Mouse (Mus musculus): ENCODE data around the gene Iqgap3. TPM values are rescaled to one million over a fixed set of nuclear protein-coding genes. Genes with fewer than 3 reads are reported as not detected.

Iqgap3 gene
- polyA plus RNA-seq, 1 experiment from 2014 or later = 26.7 TPM

- Histone ChIP-seq H3K36me3 (no peaks in the 10 kb centered on the region), H3K4me1 (peaks cover 13% of the 10 kb centered on the region), H3K27ac (no peak overlapping the region), H3K4me3 (no peak overlapping the region), H3K9me3 (replicated peaks) (no peaks in the 10 kb centered on the region), H3K27me3 (ENCODE audit: low read depth, poor library complexity, severe bottlenecking) (no peaks in the 10 kb centered on the region)
- no peak for DNase-seq (ENCODE audit: low spot score)
- WGBS = 73% methylated on average over 4 of the region's 4 CpGs
These were observed 51.5 kb downstream of the Iqgap3 start for GRCm38 (mm10) chr3:88133187-88133771.

- 85% methylated on average over 9 of the region's 9 CpGs for WGBS
- no peak overlapping the region for H3K27ac ChIP-seq
- H3K36me3 ChIP-seq = no peaks in the 10 kb centered on the region
These were observed 54.6 kb downstream of the Iqgap3 start for GRCm38 (mm10) chr3:88136346-88136745.

GRCm38 (mm10) chr3:88136945-88137494 is 55.2 kb downstream of the Iqgap3 start:
- peak overlapping the region; percentile 58; the same call in 1 of the 2 replicates for H3K4me3 ChIP-seq
- H3K9me3 ChIP-seq (replicated peaks) = no peaks in the 10 kb centered on the region
- peaks cover 46% of the 10 kb centered on the region for H3K4me1 ChIP-seq
- H3K27ac ChIP-seq = peak overlapping the region; percentile 86
- DNase-seq (ENCODE audit: low spot score) = no peak
- H3K36me3 ChIP-seq = no peaks in the 10 kb centered on the region
- H3K27me3 ChIP-seq (ENCODE audit: low read depth, poor library complexity, severe bottlenecking) = 0 out of 2 replicates have a peak, but pooled peaks cover 3% of the 10 kb centered on the region
- WGBS = 81% methylated on average over 4 of the region's 4 CpGs

More at GRCm38 (mm10) chr3:88136346-88136745, 54.6 kb downstream of the Iqgap3 start:
- Histone ChIP-seq H3K27me3 (ENCODE audit: low read depth, poor library complexity, severe bottlenecking) (0 out of 2 replicates have a peak, but pooled peaks cover 3% of the 10 kb centered on the region), H3K4me1 (peaks cover 40% of the 10 kb centered on the region), H3K9me3 (replicated peaks) (no peaks in the 10 kb centered on the region), H3K4me3 (no peak overlapping the region)
- no peak for DNase-seq (ENCODE audit: low spot score)

- 19% methylated on average over 3 of the region's 3 CpGs for WGBS
These were observed 56.0 kb downstream of the Iqgap3 start for GRCm38 (mm10) chr3:88137821-88138220.

GRCm38 (mm10) chr3:88138336-88139242 is 56.8 kb downstream of the Iqgap3 start:
- H3K27me3 ChIP-seq (ENCODE audit: low read depth, poor library complexity, severe bottlenecking) = 0 out of 2 replicates have a peak, but pooled peaks cover 3% of the 10 kb centered on the region
- no peaks in the 10 kb centered on the region for H3K36me3 ChIP-seq
- peak overlapping the region; percentile 86 for H3K27ac ChIP-seq
- H3K4me1 ChIP-seq = peaks cover 60% of the 10 kb centered on the region
- WGBS = under 1% methylated on average over 32 of the region's 32 CpGs
- no peaks in the 10 kb centered on the region for H3K9me3 ChIP-seq (replicated peaks)
- DNase-seq (ENCODE audit: low spot score) = peak; percentile 92
- peak overlapping the region; percentile 58 for H3K4me3 ChIP-seq

More at GRCm38 (mm10) chr3:88137821-88138220, 56.0 kb downstream of the Iqgap3 start:
- DNase-seq (ENCODE audit: low spot score) = no peak
- H3K36me3 ChIP-seq = no peaks in the 10 kb centered on the region
- H3K4me1 ChIP-seq = peaks cover 54% of the 10 kb centered on the region
- 0 out of 2 replicates have a peak, but pooled peaks cover 3% of the 10 kb centered on the region for H3K27me3 ChIP-seq (ENCODE audit: low read depth, poor library complexity, severe bottlenecking)
- H3K27ac ChIP-seq = peak overlapping the region; percentile 86
- no peaks in the 10 kb centered on the region for H3K9me3 ChIP-seq (replicated peaks)
- H3K4me3 ChIP-seq = peak overlapping the region; percentile 58

GRCm38 (mm10) chr3:88139243-88140177 is 57.7 kb downstream of the Iqgap3 start:
- Histone ChIP-seq H3K27ac (peak overlapping the region; percentile 94), H3K36me3 (no peaks in the 10 kb centered on the region), H3K27me3 (ENCODE audit: low read depth, poor library complexity, severe bottlenecking) (0 out of 2 replicates have a peak, but pooled peaks cover 3% of the 10 kb centered on the region), H3K4me1 (peaks cover 68% of the 10 kb centered on the region), H3K4me3 (peak overlapping the region; percentile 58), H3K9me3 (replicated peaks) (no peaks in the 10 kb centered on the region)
- DNase-seq (ENCODE audit: low spot score) = no peak
- 18% methylated on average over 25 of the region's 25 CpGs for WGBS

GRCm38 (mm10) chr3:88140178-88140902 is 58.6 kb downstream of the Iqgap3 start:
- Histone ChIP-seq H3K9me3 (replicated peaks) (no peaks in the 10 kb centered on the region), H3K36me3 (no peaks in the 10 kb centered on the region), H3K27me3 (ENCODE audit: low read depth, poor library complexity, severe bottlenecking) (0 out of 2 replicates have a peak, but pooled peaks cover 3% of the 10 kb centered on the region), H3K4me3 (peak overlapping the region; percentile 94; the same call in 1 of the 2 replicates), H3K27ac (peak overlapping the region; percentile 94), H3K4me1 (peaks cover 76% of the 10 kb centered on the region)
- WGBS = 20% methylated on average over 11 of the region's 11 CpGs
- DNase-seq (ENCODE audit: low spot score) = no peak

- DNase-seq (ENCODE audit: low spot score) = no peak
- Histone ChIP-seq H3K27ac (peak overlapping the region; percentile 94), H3K4me1 (peaks cover 82% of the 10 kb centered on the region), H3K36me3 (0 out of 2 replicates have a peak, but pooled peaks cover 3% of the 10 kb centered on the region), H3K9me3 (replicated peaks) (no peaks in the 10 kb centered on the region), H3K4me3 (peak overlapping the region; percentile 94), H3K27me3 (ENCODE audit: low read depth, poor library complexity, severe bottlenecking) (0 out of 2 replicates have a peak, but pooled peaks cover 3% of the 10 kb centered on the region)
- 31% methylated on average over 6 of the region's 6 CpGs for WGBS
These were observed 59.2 kb downstream of the Iqgap3 start for GRCm38 (mm10) chr3:88140903-88141430.

- peak overlapping the region; percentile 94 for H3K4me3 ChIP-seq
- 0 out of 2 replicates have a peak, but pooled peaks cover 3% of the 10 kb centered on the region for H3K27me3 ChIP-seq (ENCODE audit: low read depth, poor library complexity, severe bottlenecking)
- peak; percentile 43 for DNase-seq (ENCODE audit: low spot score)
- 0 out of 2 replicates have a peak, but pooled peaks cover 3% of the 10 kb centered on the region for H3K36me3 ChIP-seq
- peak overlapping the region; percentile 94 for H3K27ac ChIP-seq
- whole genome bisulfite sequencing = 8% methylated on average over 9 of the region's 9 CpGs
- H3K4me1 ChIP-seq = peaks cover 87% of the 10 kb centered on the region
- H3K9me3 ChIP-seq (replicated peaks) = no peaks in the 10 kb centered on the region
These were observed 59.6 kb downstream of the Iqgap3 start for GRCm38 (mm10) chr3:88141439-88141786.

- no peaks in the 10 kb centered on the region for H3K9me3 ChIP-seq (replicated peaks)
- H3K4me1 ChIP-seq = peaks cover 92% of the 10 kb centered on the region
- 0 out of 2 replicates have a peak, but pooled peaks cover 3% of the 10 kb centered on the region for H3K36me3 ChIP-seq
- H3K27ac ChIP-seq = peak within 1 kb of the TSS; percentile 94
- 0% methylated on average over 52 of the region's 52 CpGs for WGBS
- H3K27me3 ChIP-seq (ENCODE audit: low read depth, poor library complexity, severe bottlenecking) = 0 out of 2 replicates have a peak, but pooled peaks cover 3% of the 10 kb centered on the region
- peak; percentile 95 for DNase-seq (ENCODE audit: low spot score)
- peak within 1 kb of the TSS; percentile 94 for H3K4me3 ChIP-seq
These were observed 60.2 kb downstream of the Iqgap3 start, which contains the start of gene Mef2d for GRCm38 (mm10) chr3:88141787-88142523. Mef2d (plus strand) TSS chr3:88142372.
